Comparison of ENCODE assay signal across 8 mouse cellular contexts in the genomic region with DNA sequence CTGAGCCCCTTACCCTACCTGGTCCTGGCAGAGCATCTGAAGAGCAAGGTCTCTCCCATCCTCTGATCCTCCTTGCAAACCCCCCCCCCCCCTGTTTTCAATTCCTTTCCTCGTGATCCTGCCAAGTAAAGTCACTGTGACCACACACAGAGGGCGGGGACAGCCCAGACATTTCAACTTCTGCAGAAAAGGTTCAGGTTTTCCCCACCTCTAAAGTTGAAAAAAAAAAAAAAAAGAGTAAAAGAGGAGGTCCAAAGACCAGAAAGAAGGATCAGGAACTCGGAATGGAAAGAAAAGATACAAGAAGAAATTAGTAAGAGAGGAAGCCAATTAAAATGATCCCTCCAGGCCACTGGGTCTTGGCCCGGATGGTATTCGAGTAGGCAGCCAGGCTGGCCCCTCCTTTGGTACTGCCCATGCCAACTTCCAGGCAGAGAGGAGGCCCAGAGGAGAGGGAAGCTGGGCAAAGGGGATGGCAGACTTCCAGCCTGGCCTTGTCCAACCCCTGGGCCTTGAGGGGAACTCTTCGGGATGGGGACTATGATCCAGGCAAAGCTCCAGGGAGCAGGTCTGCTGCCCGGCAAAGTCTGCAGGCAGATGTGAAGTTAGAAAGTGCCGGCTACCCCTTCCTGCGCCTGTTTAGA. TPM values are rescaled to one million over a fixed set of nuclear protein-coding genes. Genes with fewer than 3 reads are reported as not detected.
DNase-seq lines count a peak whose midpoint lies in the region; ATAC-seq and TF ChIP-seq lines count a peak whose summit lies in the region.

A gene (plus strand): TSS at position 417 of the 644 bp plus-strand sequence.

- no peak for TF ChIP-seq EP300 in stomach, postnatal 0 days (optimal IDR thresholded peaks at IDR 0.05)

- no peak for TF ChIP-seq POLR2A in brain, embryonic 14.5 days (IDR thresholded peaks at IDR 0.05; ENCODE audit: borderline replicate concordance, extremely low read depth, insufficient read depth, insufficient read length, poor library complexity, severe bottlenecking)

- H3K4me3 ChIP-seq in midbrain, embryonic 11.5 days (ENCODE audit: low read depth, low read length), result peak within 1 kb of the TSS; percentile 40
- H3K4me3 ChIP-seq in stomach, postnatal 0 days (ENCODE audit: low read depth, low read length), result peak within 1 kb of the TSS; percentile 51

- WGBS in midbrain, embryonic 11.5 days, result 58% methylated on average over 9 of the region's 9 CpGs
- 47% methylated on average over 9 of the region's 9 CpGs for WGBS in stomach, postnatal 0 days

- peaks cover 5% of the 10 kb centered on the region for H3K4me1 ChIP-seq in midbrain, embryonic 11.5 days (ENCODE audit: control insufficient read depth, insufficient read depth, low read length)
- no peaks in the 10 kb centered on the region for H3K4me1 ChIP-seq in stomach, postnatal 0 days (replicated peaks; ENCODE audit: control insufficient read depth, insufficient read depth)

- no peaks in the 10 kb centered on the region for H3K9me3 ChIP-seq in midbrain, embryonic 11.5 days (ENCODE audit: control insufficient read depth, low read length)
- H3K9me3 ChIP-seq in stomach, postnatal 0 days (ENCODE audit: control insufficient read depth, low read length), result no peaks in the 10 kb centered on the region

- peak within 1 kb of the TSS; percentile 57 for H3K4me2 ChIP-seq in midbrain, embryonic 11.5 days
- H3K4me2 ChIP-seq in stomach, postnatal 0 days (replicated peaks; ENCODE audit: low read depth), result peak within 1 kb of the TSS; percentile 83

- H3K27ac ChIP-seq in midbrain, embryonic 11.5 days (ENCODE audit: low read depth, low read length), result no peak within 1 kb of the TSS
- H3K27ac ChIP-seq in stomach, postnatal 0 days (replicated peaks), result peak within 1 kb of the TSS; percentile 71

- intact Hi-C loops in gastrocnemius, postnatal 36 days (cut with DNase I), result loop anchor here (5.0 kb wide), 1 partner anchor 37 kb away; no protein-coding TSS in a partner anchor
- intact Hi-C loops in left cerebral cortex, postnatal 4 days (cut with DNase I), result no loop called here

- H3K36me3 ChIP-seq in midbrain, embryonic 11.5 days (ENCODE audit: control insufficient read depth, insufficient read depth, low read length), result no peaks in the 10 kb centered on the region
- H3K36me3 ChIP-seq in stomach, postnatal 0 days (ENCODE audit: control insufficient read depth, insufficient read depth, low read length), result no peaks in the 10 kb centered on the region; the same call in 1 of the 2 replicates

- ATAC-seq in midbrain, embryonic 11.5 days (ENCODE audit: low FRiP score), result no peak
- ATAC-seq in stomach, postnatal 0 days (ENCODE audit: low FRiP score, low TSS enrichment), result no peak

- H3K9ac ChIP-seq in midbrain, embryonic 11.5 days (ENCODE audit: low read length), result peak within 1 kb of the TSS; percentile 48
- peak within 1 kb of the TSS; percentile 71 for H3K9ac ChIP-seq in stomach, postnatal 0 days (ENCODE audit: low read length)

- DNase-seq in cerebellum, adult 11-12 months, result peak; percentile 62
- no peak for DNase-seq in cerebellum, adult 11 months
- DNase-seq in brain, embryonic 14.5 days (ENCODE audit: low read depth), result peak; percentile 61
- peak; percentile 55 to 71 for DNase-seq in gastrocnemius, postnatal 36 days
- peak; percentile 67 for DNase-seq in induced T-regulatory cell, adult 2 months (ENCODE audit: low read depth)
- peak; percentile 89 for DNase-seq in left cerebral cortex, postnatal 4 days
- no peak for DNase-seq in midbrain, embryonic 11.5 days (ENCODE audit: low spot score, missing footprints)
- peak; percentile 56 for DNase-seq in stomach, postnatal 0 days (ENCODE audit: low spot score)

- no peak for TF ChIP-seq CTCF in brain, embryonic 14.5 days (IDR thresholded peaks at IDR 0.05; ENCODE audit: borderline replicate concordance, extremely low read depth, insufficient read depth, insufficient read length)
- no peak for TF ChIP-seq CTCF in stomach, postnatal 0 days (IDR thresholded peaks at IDR 0.05; ENCODE audit: low read depth)

- peaks cover 26% of the 10 kb centered on the region for H3K27me3 ChIP-seq in midbrain, embryonic 11.5 days (ENCODE audit: control insufficient read depth, insufficient read depth, low read length)
- no peaks in the 10 kb centered on the region for H3K27me3 ChIP-seq in stomach, postnatal 0 days (ENCODE audit: control insufficient read depth, insufficient read depth, low read length)

RNA-seq across cellular contexts. Expression of the gene that starts here (rescaled TPM):
- polyA plus RNA-seq in brain, embryonic 14.5 days (2012; rRNA removed), result 1.4 and 2.1 TPM in 2 replicates
- total RNA-seq in gastrocnemius, postnatal 36 days (2021), result 10 to 100 TPM in 1 of 2 experiments, 1 to 10 TPM in 1; 8.4 to 11.8 TPM
- total RNA-seq in left cerebral cortex, postnatal 4 days (2021), result 1 to 10 TPM in 1 of 2 experiments, under 1 TPM in 1; 0.98 to 1.2 TPM
- polyA plus RNA-seq in midbrain, embryonic 11.5 days (2014; fragmentation: Nextera tagmentation; extraction: Ambion mirVana), result 0.97 and 1.4 TPM in 2 replicates
- 13.0 and 13.5 TPM in 2 replicates for polyA plus RNA-seq in stomach, postnatal 0 days (2015; fragmentation: Nextera tagmentation; extraction: Ambion mirVana)

Comparison
In these comparisons a context has a peak if more than half of its experiments do, and no peak if none do; other contexts are left out.
1. RNA of the gene that starts here (total RNA-seq): 8.4 to 11.8 TPM in gastrocnemius, postnatal 36 days; 0.98 to 1.2 TPM in left cerebral cortex, postnatal 4 days; every median in the first group is over 4 times any median in the second.
2. DNase-seq: peak in cerebellum, adult 11-12 months (single experiment), brain, embryonic 14.5 days (single experiment), gastrocnemius, postnatal 36 days (2 of 2), induced T-regulatory cell, adult 2 months (single experiment), left cerebral cortex, postnatal 4 days (single experiment) and stomach, postnatal 0 days (single experiment); none in cerebellum, adult 11 months (single experiment) and midbrain, embryonic 11.5 days (single experiment).